Comparison of ENCODE assay signal across 7 mouse cellular contexts in genomic region chr19:5964804-5965203, GRCm38 (mm10). TPM values are rescaled to one million over a fixed set of nuclear protein-coding genes. Genes with fewer than 3 reads are reported as not detected.
DNase-seq lines count a peak whose midpoint lies in the region; ATAC-seq and TF ChIP-seq lines count a peak whose summit lies in the region.

No protein-coding gene starts in this region.

- H3K9me3 ChIP-seq in neural tube, embryonic 11.5 days (ENCODE audit: control insufficient read depth, low read length), result no peaks in the 10 kb centered on the region
- no peaks in the 10 kb centered on the region for H3K9me3 ChIP-seq in forebrain, embryonic 14.5 days (replicated peaks; ENCODE audit: control insufficient read depth, low read length)
- H3K9me3 ChIP-seq in liver, embryonic 12.5 days (replicated peaks), result no peaks in the 10 kb centered on the region
- no peaks in the 10 kb centered on the region for H3K9me3 ChIP-seq in stomach, postnatal 0 days (ENCODE audit: control insufficient read depth, low read length)

- TF ChIP-seq CTCF in stomach, postnatal 0 days (IDR thresholded peaks at IDR 0.05; ENCODE audit: low read depth), result no peak

- no peak for DNase-seq in neural tube, embryonic 11.5 days (ENCODE audit: low spot score)
- DNase-seq in neural tube, embryonic 10.5 days (ENCODE audit: extremely low spot score, low spot score), result no peak
- DNase-seq in forebrain, embryonic 14.5 days (ENCODE audit: low spot score), result no peak
- no peak for DNase-seq in stomach, postnatal 0 days (ENCODE audit: low spot score)
- DNase-seq in frontal cortex, postnatal 10 days (ENCODE audit: low spot score in 2 of 2), result no peak
- no peak for DNase-seq in yolk sac, embryonic 10.5 days (ENCODE audit: low spot score)

- no peaks in the 10 kb centered on the region for H3K36me3 ChIP-seq in neural tube, embryonic 11.5 days (ENCODE audit: control insufficient read depth, insufficient read depth, low read length)
- H3K36me3 ChIP-seq in forebrain, embryonic 14.5 days (ENCODE audit: control insufficient read depth, insufficient read depth, low read length), result 0 out of 2 replicates have a peak, but pooled peaks cover 3% of the 10 kb centered on the region
- H3K36me3 ChIP-seq in liver, embryonic 12.5 days, result peaks cover 22% of the 10 kb centered on the region
- no peaks in the 10 kb centered on the region for H3K36me3 ChIP-seq in stomach, postnatal 0 days (ENCODE audit: control insufficient read depth, insufficient read depth, low read length)

- peak overlapping the region; percentile 71 for H3K4me2 ChIP-seq in neural tube, embryonic 11.5 days (ENCODE audit: low read depth)
- peak overlapping the region; percentile 91 for H3K4me2 ChIP-seq in forebrain, embryonic 14.5 days (ENCODE audit: low read length)
- H3K4me2 ChIP-seq in liver, embryonic 12.5 days, result peak overlapping the region; percentile 92
- H3K4me2 ChIP-seq in stomach, postnatal 0 days (replicated peaks; ENCODE audit: low read depth), result peak overlapping the region; percentile 91

- no peak overlapping the region for H3K9ac ChIP-seq in neural tube, embryonic 11.5 days (ENCODE audit: low read length)
- no peak overlapping the region for H3K9ac ChIP-seq in forebrain, embryonic 14.5 days (ENCODE audit: low read length)
- H3K9ac ChIP-seq in liver, embryonic 12.5 days, result peak overlapping the region; percentile 86
- no peak overlapping the region for H3K9ac ChIP-seq in stomach, postnatal 0 days (ENCODE audit: low read length)

- H3K27ac ChIP-seq in neural tube, embryonic 11.5 days (ENCODE audit: low read depth, low read length), result no peak overlapping the region
- H3K27ac ChIP-seq in forebrain, embryonic 14.5 days (ENCODE audit: low read depth, low read length), result no peak overlapping the region
- H3K27ac ChIP-seq in liver, embryonic 12.5 days, result peak overlapping the region; percentile 88
- no peak overlapping the region for H3K27ac ChIP-seq in stomach, postnatal 0 days (replicated peaks)

- H3K4me1 ChIP-seq in neural tube, embryonic 11.5 days (ENCODE audit: control insufficient read depth, insufficient read depth, low read length), result peaks cover 8% of the 10 kb centered on the region
- H3K4me1 ChIP-seq in forebrain, embryonic 14.5 days (ENCODE audit: control insufficient read depth, insufficient read depth, low read length), result peaks cover 4% of the 10 kb centered on the region; the same call in 1 of the 2 replicates
- peaks cover 73% of the 10 kb centered on the region for H3K4me1 ChIP-seq in liver, embryonic 12.5 days
- no peaks in the 10 kb centered on the region; the same call in 1 of the 2 replicates for H3K4me1 ChIP-seq in stomach, postnatal 0 days (replicated peaks; ENCODE audit: control insufficient read depth, insufficient read depth)

- 88% methylated on average over 2 of the region's 2 CpGs for WGBS in neural tube, embryonic 11.5 days
- 77% methylated on average over 2 of the region's 2 CpGs for WGBS in forebrain, embryonic 14.5 days
- WGBS in liver, embryonic 12.5 days (ENCODE audit: insufficient replicate concordance), result 77% methylated on average over 2 of the region's 2 CpGs
- 77% methylated on average over 2 of the region's 2 CpGs for WGBS in stomach, postnatal 0 days

- ATAC-seq in neural tube, embryonic 11.5 days (ENCODE audit: insufficient read depth, low FRiP score, low TSS enrichment), result no peak
- no peak for ATAC-seq in forebrain, embryonic 14.5 days
- ATAC-seq in liver, embryonic 12.5 days, result no peak
- ATAC-seq in stomach, postnatal 0 days (ENCODE audit: low FRiP score, low TSS enrichment), result no peak

- no peaks in the 10 kb centered on the region for H3K27me3 ChIP-seq in neural tube, embryonic 11.5 days (ENCODE audit: control insufficient read depth, insufficient read depth, low read length)
- H3K27me3 ChIP-seq in forebrain, embryonic 14.5 days (replicated peaks; ENCODE audit: control insufficient read depth, insufficient read depth, low read length), result no peaks in the 10 kb centered on the region
- no peaks in the 10 kb centered on the region for H3K27me3 ChIP-seq in liver, embryonic 12.5 days (replicated peaks)
- no peaks in the 10 kb centered on the region for H3K27me3 ChIP-seq in stomach, postnatal 0 days (ENCODE audit: control insufficient read depth, insufficient read depth, low read length)

- TF ChIP-seq EP300 in stomach, postnatal 0 days (optimal IDR thresholded peaks at IDR 0.05), result no peak

- peak overlapping the region; percentile 62; the same call in 1 of the 2 replicates for H3K4me3 ChIP-seq in neural tube, embryonic 11.5 days (ENCODE audit: low read depth, low read length)
- peak overlapping the region; percentile 48; the same call in 1 of the 2 replicates for H3K4me3 ChIP-seq in forebrain, embryonic 14.5 days (ENCODE audit: low read depth, low read length)
- peak overlapping the region; percentile 81 for H3K4me3 ChIP-seq in liver, embryonic 12.5 days
- H3K4me3 ChIP-seq in stomach, postnatal 0 days (ENCODE audit: low read depth, low read length), result no peak overlapping the region; the same call in 1 of the 2 replicates

RNA-seq across cellular contexts. Expression of gene Pola2, which starts 0.8 kb away (rescaled TPM):
- polyA plus RNA-seq in neural tube, embryonic 11.5 days (2014; fragmentation: Nextera tagmentation; extraction: Ambion mirVana), result 75.2 and 79.9 TPM in 2 replicates
- 35.5 and 41.1 TPM in 2 replicates for polyA plus RNA-seq in forebrain, embryonic 14.5 days (2014; fragmentation: Nextera tagmentation; extraction: Ambion mirVana)
- 79.7 and 83.2 TPM in 2 replicates for polyA plus RNA-seq in liver, embryonic 12.5 days (2016; fragmentation: Nextera tagmentation; extraction: Ambion mirVana)
- 20.4 and 21.2 TPM in 2 replicates for polyA plus RNA-seq in stomach, postnatal 0 days (2015; fragmentation: Nextera tagmentation; extraction: Ambion mirVana)

RNA-seq across cellular contexts. Expression of gene Slc22a20, which starts 21.1 kb away (rescaled TPM):
- not detected in 2 replicates for polyA plus RNA-seq in neural tube, embryonic 11.5 days (2014; fragmentation: Nextera tagmentation; extraction: Ambion mirVana)
- polyA plus RNA-seq in forebrain, embryonic 14.5 days (2014; fragmentation: Nextera tagmentation; extraction: Ambion mirVana), result not detected in 2 replicates
- polyA plus RNA-seq in liver, embryonic 12.5 days (2016; fragmentation: Nextera tagmentation; extraction: Ambion mirVana), result not detected in 2 replicates
- not detected in 2 replicates for polyA plus RNA-seq in stomach, postnatal 0 days (2015; fragmentation: Nextera tagmentation; extraction: Ambion mirVana)

RNA-seq across cellular contexts. Expression of gene Cdc42ep2, which starts 40.2 kb away (rescaled TPM):
- polyA plus RNA-seq in neural tube, embryonic 11.5 days (2014; fragmentation: Nextera tagmentation; extraction: Ambion mirVana), result 3.9 and 4.0 TPM in 2 replicates
- 7.9 and 9.6 TPM in 2 replicates for polyA plus RNA-seq in forebrain, embryonic 14.5 days (2014; fragmentation: Nextera tagmentation; extraction: Ambion mirVana)
- 3.4 and 3.6 TPM in 2 replicates for polyA plus RNA-seq in liver, embryonic 12.5 days (2016; fragmentation: Nextera tagmentation; extraction: Ambion mirVana)
- 7.9 and 8.1 TPM in 2 replicates for polyA plus RNA-seq in stomach, postnatal 0 days (2015; fragmentation: Nextera tagmentation; extraction: Ambion mirVana)

RNA-seq across cellular contexts. Expression of gene Capn1, which starts 50.9 kb away (rescaled TPM):
- 3.4 and 4.4 TPM in 2 replicates for polyA plus RNA-seq in neural tube, embryonic 11.5 days (2014; fragmentation: Nextera tagmentation; extraction: Ambion mirVana)
- polyA plus RNA-seq in forebrain, embryonic 14.5 days (2014; fragmentation: Nextera tagmentation; extraction: Ambion mirVana), result 2.4 TPM in 2 replicates
- polyA plus RNA-seq in liver, embryonic 12.5 days (2016; fragmentation: Nextera tagmentation; extraction: Ambion mirVana), result 37.7 and 38.5 TPM in 2 replicates
- polyA plus RNA-seq in stomach, postnatal 0 days (2015; fragmentation: Nextera tagmentation; extraction: Ambion mirVana), result 21.2 and 21.4 TPM in 2 replicates

RNA-seq across cellular contexts. Expression of gene Dpf2, which starts 52.0 kb away (rescaled TPM):
- 195 and 225 TPM in 2 replicates for polyA plus RNA-seq in neural tube, embryonic 11.5 days (2014; fragmentation: Nextera tagmentation; extraction: Ambion mirVana)
- polyA plus RNA-seq in forebrain, embryonic 14.5 days (2014; fragmentation: Nextera tagmentation; extraction: Ambion mirVana), result 127 and 136 TPM in 2 replicates
- 73.2 and 74.9 TPM in 2 replicates for polyA plus RNA-seq in liver, embryonic 12.5 days (2016; fragmentation: Nextera tagmentation; extraction: Ambion mirVana)
- 47.0 and 54.9 TPM in 2 replicates for polyA plus RNA-seq in stomach, postnatal 0 days (2015; fragmentation: Nextera tagmentation; extraction: Ambion mirVana)
